ENCODE assay signal across 10 mouse cellular contexts in the genomic region with DNA sequence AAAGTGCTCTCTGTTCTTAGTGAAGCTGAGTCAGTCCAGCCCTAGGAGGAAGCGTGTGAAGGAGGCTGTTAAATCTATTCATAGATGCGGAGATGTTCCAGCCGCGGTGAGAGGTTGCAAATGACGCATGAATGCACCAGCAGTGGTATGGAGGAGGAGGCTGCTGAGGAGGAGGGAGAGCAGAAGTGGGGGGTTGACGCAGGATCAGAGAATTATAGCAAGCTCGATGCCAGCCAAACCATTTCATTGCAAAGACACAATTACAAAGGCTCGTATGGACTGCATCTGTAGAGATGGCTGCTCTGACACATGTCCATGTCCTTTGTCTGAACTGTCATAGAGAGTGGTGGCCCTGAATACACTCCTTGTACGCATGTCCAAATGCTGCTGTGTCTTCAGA.
DNase-seq lines count a peak whose midpoint lies in the region; ATAC-seq lines count a peak whose summit lies in the region.
"Had no signal": no experiment of that assay in that cellular context is flagged by ENCODE, and none has a peak within 500 bp of the region (broad histone marks: within the 10 kb centered on the region; RNA-seq: fewer than 3 reads in every experiment).

No protein-coding gene starts in this region.

- DNase-seq in embryo, embryonic 10 days (ENCODE audit: low spot score): peak; percentile 9
- DNase-seq in embryo, embryonic 9.5 days (ENCODE audit: extremely low spot score): no peak
- peak; percentile 2 for DNase-seq in thymus, postnatal 0 days (ENCODE audit: low spot score)
- no peak for DNase-seq in thymus, postnatal 36 days
- DNase-seq in left cerebral cortex, postnatal 25 days (ENCODE audit: low spot score in 2 of 2): peak; percentile 81 to 99
- no peak for DNase-seq in ovary, adult 18-20 months (ENCODE audit: low spot score)
- DNase-seq in kidney, adult 18-20 months: no peak

- intact Hi-C loops in left cerebral cortex, postnatal 25 days (cut with DNase I): loop anchor here (1.0 to 10.0 kb wide), 12 partner anchors 8 to 767 kb away; no protein-coding TSS in a partner anchor

- no peak for ATAC-seq in monocyte, adult 5-6 weeks (replicated peaks; ENCODE audit: insufficient number of reproducible peaks, low FRiP score, low TSS enrichment, poor library complexity, severe bottlenecking)
- ATAC-seq: intestine, embryonic 16.5 days; Patski had no signal

Comparison
In these comparisons a context has a peak if more than half of its experiments do, and no peak if none do; other contexts are left out.
1. DNase-seq: peak in embryo, embryonic 10 days (single experiment), thymus, postnatal 0 days (single experiment) and left cerebral cortex, postnatal 25 days (2 of 2); none in embryo, embryonic 9.5 days (single experiment), thymus, postnatal 36 days (0 of 2), ovary, adult 18-20 months (single experiment) and kidney, adult 18-20 months (single experiment).